Mouse (Mus musculus) lung, embryonic 16.5 days (tissue): ENCODE results near the gene Zfp111. TPM values are rescaled to one million over a fixed set of nuclear protein-coding genes. Genes with fewer than 3 reads are reported as not detected.

Source experiments
- ATAC-seq: fragments of 200-750 bp; cut with Nextera tagmentation; 2 replicates; pipeline ENCODE4 v1.8.0; 2017; ENCODE audit warnings: low read depth, mild to moderate bottlenecking, moderate library complexity
- H3K27ac ChIP-seq: fragments of 300-500 bp; sonication (generic); 2 replicates; pipeline ENCODE4 v1.5.1; 2014; ENCODE audit warnings: mild to moderate bottlenecking, control low read depth, low read length
- H3K27me3 ChIP-seq: fragments of 300-500 bp; sonication (generic); 2 replicates; pipeline ENCODE4 v1.6.1; 2014; ENCODE audit warnings: low read depth, low read length, mixed read lengths; ENCODE audit not compliant: control insufficient read depth, insufficient read depth
- H3K36me3 ChIP-seq: fragments of 300-500 bp; sonication (generic); 2 replicates; pipeline ENCODE4 v1.6.1; 2014; ENCODE audit warnings: low read length; ENCODE audit not compliant: control insufficient read depth, insufficient read depth
- H3K4me1 ChIP-seq: fragments of 300-500 bp; sonication (generic); replicated peaks from 2 replicates; pipeline ENCODE4 v1.6.1; 2014; ENCODE audit warnings: low read length, mixed read lengths; ENCODE audit not compliant: control insufficient read depth, insufficient read depth
- H3K4me2 ChIP-seq: fragments of 300-500 bp; sonication (generic); 2 replicates; pipeline ENCODE4 v1.6.1; 2014; ENCODE audit warnings: low read depth, low read length, control low read depth
- H3K4me3 ChIP-seq: fragments of 300-500 bp; sonication (generic); 2 replicates; pipeline ENCODE4 v1.5.1; 2014; ENCODE audit warnings: mild to moderate bottlenecking, low read length, control low read depth
- H3K9ac ChIP-seq: fragments of 300-500 bp; sonication (generic); 2 replicates; pipeline ENCODE4 v1.6.1; 2014; ENCODE audit warnings: low read length, control low read depth
- H3K9me3 ChIP-seq: fragments of 300-500 bp; sonication (generic); 2 replicates; pipeline ENCODE4 v1.6.1; 2016; ENCODE audit warnings: low read length; ENCODE audit not compliant: control insufficient read depth
- WGBS: fragments of 180-500 bp; shearing (Covaris S2); extraction: QIAGEN DNeasy Blood & Tissue Kit; methylation state at CpG from one replicate; pipeline ENCODE4 v1.1.7; 2014; 5-methylcytosine and 5-hydroxymethylcytosine counted together
- polyA plus RNA-seq: library from polyadenylated mRNA; unstranded; fragments of >200 nt; fragmentation: Nextera tagmentation; extraction: Ambion mirVana; gene quantifications from 2 replicates; pipeline ENCODE4 v1.2.1, GENCODE M21; 2015

The Zfp111 gene
- polyA plus RNA-seq: 11.8 and 12.8 TPM in 2 replicates

- Histone ChIP-seq H3K9me3 (no peaks in the 10 kb centered on the region), H3K27me3 (no peaks in the 10 kb centered on the region), H3K9ac (no peak within 1 kb of the TSS), H3K27ac (no peak within 1 kb of the TSS), H3K4me1 (peaks cover 7% of the 10 kb centered on the region; the same call in 1 of the 2 replicates), H3K4me2 (no peak within 1 kb of the TSS), H3K4me3 (no peak within 1 kb of the TSS), H3K36me3 (no peaks in the 10 kb centered on the region; the same call in 1 of the 2 replicates)
- WGBS: 78% methylated on average over 5 of the region's 5 CpGs
- no peak for ATAC-seq
Observed at GRCm38 (mm10) chr7:24211343-24211742, at the start of gene Zfp111. Zfp111 (minus strand) TSS chr7:24211443.

- H3K4me1 ChIP-seq: peaks cover 4% of the 10 kb centered on the region
- no peak overlapping the region for H3K4me3 ChIP-seq
- no peak overlapping the region for H3K27ac ChIP-seq
- no peak for ATAC-seq
- H3K9ac ChIP-seq: no peak overlapping the region
- no peak overlapping the region for H3K4me2 ChIP-seq
- no peaks in the 10 kb centered on the region for H3K27me3 ChIP-seq
- no peaks in the 10 kb centered on the region for H3K9me3 ChIP-seq
- WGBS: 85% methylated on average over 4 of the region's 4 CpGs
- H3K36me3 ChIP-seq: peaks cover 14% of the 10 kb centered on the region
Observed at GRCm38 (mm10) chr7:24260000-24260312, 48.7 kb upstream of the Zfp111 start.

GRCm38 (mm10) chr7:24259306-24259999 is 48.2 kb upstream of the Zfp111 start:
- ATAC-seq: no peak
- Histone ChIP-seq H3K27ac (no peak overlapping the region), H3K36me3 (peaks cover 14% of the 10 kb centered on the region), H3K9me3 (no peaks in the 10 kb centered on the region), H3K4me1 (peaks cover 6% of the 10 kb centered on the region), H3K27me3 (no peaks in the 10 kb centered on the region), H3K9ac (no peak overlapping the region), H3K4me2 (no peak overlapping the region), H3K4me3 (no peak overlapping the region)
- 86% methylated on average over 13 of the region's 13 CpGs for WGBS

- 16% methylated on average over 21 of the region's 21 CpGs for WGBS
- Histone ChIP-seq H3K4me3 (peak within 1 kb of the TSS; percentile 60), H3K9ac (peak within 1 kb of the TSS; percentile 78), H3K9me3 (no peaks in the 10 kb centered on the region), H3K4me1 (peaks cover 6% of the 10 kb centered on the region), H3K27me3 (no peaks in the 10 kb centered on the region), H3K36me3 (no peaks in the 10 kb centered on the region), H3K27ac (peak within 1 kb of the TSS; percentile 21; the same call in 1 of the 2 replicates), H3K4me2 (peak within 1 kb of the TSS; percentile 67)
- ATAC-seq: peak; percentile 93
Observed at GRCm38 (mm10) chr7:24254633-24255474, 43.6 kb upstream of the Zfp111 start, which contains the start of gene Zfp108. Zfp108 (plus strand) TSS chr7:24254794.

GRCm38 (mm10) chr7:24253779-24254615 is 42.8 kb upstream of the Zfp111 start:
- 63% methylated on average over 9 of the region's 9 CpGs for WGBS
- peak; percentile 57 for ATAC-seq
- H3K9me3 ChIP-seq: no peaks in the 10 kb centered on the region
- peak overlapping the region; percentile 78 for H3K9ac ChIP-seq
- H3K36me3 ChIP-seq: no peaks in the 10 kb centered on the region
- H3K27me3 ChIP-seq: no peaks in the 10 kb centered on the region
- peak overlapping the region; percentile 60 for H3K4me3 ChIP-seq
- H3K27ac ChIP-seq: no peak overlapping the region
- peaks cover 6% of the 10 kb centered on the region for H3K4me1 ChIP-seq
- H3K4me2 ChIP-seq: peak overlapping the region; percentile 67

- H3K36me3 ChIP-seq: peaks cover 3% of the 10 kb centered on the region; the same call in 1 of the 2 replicates
- 4% methylated on average over 28 of the region's 28 CpGs for WGBS
Observed at GRCm38 (mm10) chr7:24237040-24237791, 26.0 kb upstream of the Zfp111 start, which contains the start of gene Zfp109. Zfp109 (minus strand) TSS chr7:24237560.

GRCm38 (mm10) chr7:24210296-24210695 is 947 bp downstream of the Zfp111 start:
- Histone ChIP-seq H3K27me3 (no peaks in the 10 kb centered on the region), H3K4me2 (no peak overlapping the region), H3K4me3 (no peak overlapping the region), H3K4me1 (peaks cover 7% of the 10 kb centered on the region; the same call in 1 of the 2 replicates), H3K27ac (no peak overlapping the region), H3K9me3 (no peaks in the 10 kb centered on the region), H3K36me3 (peaks cover 6% of the 10 kb centered on the region), H3K9ac (no peak overlapping the region)
- 73% methylated on average over 2 of the region's 2 CpGs for WGBS
- no peak for ATAC-seq

More at GRCm38 (mm10) chr7:24237040-24237791, 26.0 kb upstream of the Zfp111 start, which contains the start of gene Zfp109:
- ATAC-seq: peak; percentile 93
- Histone ChIP-seq H3K4me2 (peak within 1 kb of the TSS; percentile 65), H3K27me3 (no peaks in the 10 kb centered on the region), H3K4me1 (peaks cover 3% of the 10 kb centered on the region; the same call in 1 of the 2 replicates), H3K27ac (no peak within 1 kb of the TSS), H3K9ac (peak within 1 kb of the TSS; percentile 74), H3K4me3 (peak within 1 kb of the TSS; percentile 62), H3K9me3 (no peaks in the 10 kb centered on the region)

GRCm38 (mm10) chr7:24208282-24208886 is 2.9 kb downstream of the Zfp111 start:
- Histone ChIP-seq H3K4me2 (peak overlapping the region; percentile 81), H3K27me3 (no peaks in the 10 kb centered on the region), H3K36me3 (peaks cover 13% of the 10 kb centered on the region), H3K4me3 (peak overlapping the region; percentile 78), H3K9ac (no peak overlapping the region), H3K9me3 (no peaks in the 10 kb centered on the region), H3K27ac (no peak overlapping the region), H3K4me1 (peaks cover 7% of the 10 kb centered on the region; the same call in 1 of the 2 replicates)
- ATAC-seq: peak; percentile 13; the same call in 1 of the 2 replicates
- WGBS: 62% methylated on average over 7 of the region's 7 CpGs
